Mouse (Mus musculus): ENCODE results near the gene Dixdc1. TPM values are rescaled to one million over a fixed set of nuclear protein-coding genes. Genes with fewer than 3 reads are reported as not detected.

The Dixdc1 gene
- 54.3 and 59.9 TPM in 2 replicates for total RNA-seq (2014; rRNA removed)
- polyA plus RNA-seq (2015; fragmentation: Nextera tagmentation; extraction: Ambion mirVana), result 17.1 and 26.8 TPM in 2 replicates

- Histone ChIP-seq H3K4me2 (ENCODE audit: low read depth) (peak within 1 kb of the TSS; percentile 61), H3K36me3 (ENCODE audit: insufficient read depth) (no peaks in the 10 kb centered on the region), H3K4me3 (ENCODE audit: low read depth, low read length) (peak within 1 kb of the TSS; percentile 36), H3K27me3 (ENCODE audit: insufficient read depth, low read length) (no peaks in the 10 kb centered on the region), H3K9me3 (ENCODE audit: low read length) (no peaks in the 10 kb centered on the region), H3K27ac (ENCODE audit: low read depth, low read length) (0 out of 2 replicates have a peak within 1 kb of the TSS, but pooled peaks have one; percentile 4), H3K4me1 (ENCODE audit: insufficient read depth) (no peaks in the 10 kb centered on the region; the same call in 1 of the 2 replicates), H3K9ac (peak within 1 kb of the TSS; percentile 40)
- ATAC-seq (peak; percentile 96), DNase-seq (peak; percentile 86)
- TF ChIP-seq CTCF (IDR thresholded peaks at IDR 0.05; ENCODE audit: low read depth), result no peak
- whole genome bisulfite sequencing, result 14% methylated on average over 36 of the region's 36 CpGs
These were observed at the start of gene Dixdc1 for GRCm38 (mm10) chr9:50738914-50739870. Gene Dixdc1, minus strand, starts transcription at chr9:50739517.

GRCm38 (mm10) chr9:50782155-50782554, 42.8 kb upstream of the Dixdc1 start:
- no peak for DNase-seq
- no peak overlapping the region for H3K4me3 ChIP-seq (ENCODE audit: low read depth, low read length)
- 67% methylated on average over 2 of the region's 2 CpGs for WGBS

GRCm38 (mm10) chr9:50776162-50776760, 36.9 kb upstream of the Dixdc1 start:
- ATAC-seq (no peak), DNase-seq (no peak)
- Histone ChIP-seq H3K4me2 (ENCODE audit: low read depth) (peak overlapping the region; percentile 75), H3K4me3 (ENCODE audit: low read depth, low read length) (peak overlapping the region; percentile 88), H3K27me3 (ENCODE audit: insufficient read depth, low read length) (no peaks in the 10 kb centered on the region), H3K4me1 (ENCODE audit: insufficient read depth) (0 out of 2 replicates have a peak, but pooled peaks cover 3% of the 10 kb centered on the region), H3K27ac (ENCODE audit: low read depth, low read length) (peak overlapping the region; percentile 91), H3K9ac (peak overlapping the region; percentile 95), H3K9me3 (ENCODE audit: low read length) (no peaks in the 10 kb centered on the region), H3K36me3 (ENCODE audit: insufficient read depth) (peaks cover 32% of the 10 kb centered on the region)
- WGBS, result 62% methylated on average over 11 of the region's 11 CpGs
- TF ChIP-seq CTCF (IDR thresholded peaks at IDR 0.05; ENCODE audit: low read depth), result no peak

More at GRCm38 (mm10) chr9:50782155-50782554, 42.8 kb upstream of the Dixdc1 start:
- ATAC-seq, result no peak
- Histone ChIP-seq H3K9ac (no peak overlapping the region), H3K4me1 (ENCODE audit: insufficient read depth) (no peaks in the 10 kb centered on the region), H3K4me2 (ENCODE audit: low read depth) (no peak overlapping the region), H3K36me3 (ENCODE audit: insufficient read depth) (peaks cover 65% of the 10 kb centered on the region), H3K27ac (ENCODE audit: low read depth, low read length) (no peak overlapping the region), H3K27me3 (ENCODE audit: insufficient read depth, low read length) (no peaks in the 10 kb centered on the region), H3K9me3 (ENCODE audit: low read length) (no peaks in the 10 kb centered on the region)
- peak; percentile 61 for TF ChIP-seq CTCF (IDR thresholded peaks at IDR 0.05; ENCODE audit: low read depth)

GRCm38 (mm10) chr9:50775662-50776126, 36.4 kb upstream of the Dixdc1 start:
- H3K9me3 ChIP-seq (ENCODE audit: low read length), result no peaks in the 10 kb centered on the region
- DNase-seq, result peak; percentile 67
- H3K4me3 ChIP-seq (ENCODE audit: low read depth, low read length), result peak overlapping the region; percentile 88
- ATAC-seq, result peak; percentile 79
- H3K4me2 ChIP-seq (ENCODE audit: low read depth), result peak overlapping the region; percentile 75
- H3K4me1 ChIP-seq (ENCODE audit: insufficient read depth), result 0 out of 2 replicates have a peak, but pooled peaks cover 3% of the 10 kb centered on the region
- peak overlapping the region; percentile 91 for H3K27ac ChIP-seq (ENCODE audit: low read depth, low read length)
- H3K9ac ChIP-seq, result peak overlapping the region; percentile 95
- WGBS, result 2% methylated on average over 30 of the region's 30 CpGs
- H3K27me3 ChIP-seq (ENCODE audit: insufficient read depth, low read length), result no peaks in the 10 kb centered on the region
- TF ChIP-seq CTCF (IDR thresholded peaks at IDR 0.05; ENCODE audit: low read depth), result no peak
- H3K36me3 ChIP-seq (ENCODE audit: insufficient read depth), result peaks cover 26% of the 10 kb centered on the region

- ATAC-seq, result peak; percentile 82
- 0 out of 2 replicates have a peak, but pooled peaks cover 3% of the 10 kb centered on the region for H3K4me1 ChIP-seq (ENCODE audit: insufficient read depth)
- H3K4me3 ChIP-seq (ENCODE audit: low read depth, low read length), result peak within 1 kb of the TSS; percentile 88
- peak; percentile 91 for DNase-seq
- TF ChIP-seq CTCF (IDR thresholded peaks at IDR 0.05; ENCODE audit: low read depth), result peak; percentile 22; the same call in 1 of the 2 replicates
- H3K36me3 ChIP-seq (ENCODE audit: insufficient read depth), result peaks cover 20% of the 10 kb centered on the region
- H3K27ac ChIP-seq (ENCODE audit: low read depth, low read length), result peak within 1 kb of the TSS; percentile 91
- no peaks in the 10 kb centered on the region for H3K27me3 ChIP-seq (ENCODE audit: insufficient read depth, low read length)
- H3K4me2 ChIP-seq (ENCODE audit: low read depth), result peak within 1 kb of the TSS; percentile 75
- WGBS, result under 1% methylated on average over 50 of the region's 51 CpGs
- peak within 1 kb of the TSS; percentile 95 for H3K9ac ChIP-seq
- no peaks in the 10 kb centered on the region for H3K9me3 ChIP-seq (ENCODE audit: low read length)
These were observed 35.8 kb upstream of the Dixdc1 start, which contains the start of the genes Alg9 and 1110032A03Rik for GRCm38 (mm10) chr9:50774991-50775612. Gene Alg9, plus strand, starts transcription at chr9:50775019. Gene 1110032A03Rik, minus strand, starts transcription at chr9:50775520.

- Histone ChIP-seq H3K4me3 (ENCODE audit: low read depth, low read length) (peak overlapping the region; percentile 88; the same call in 1 of the 2 replicates), H3K4me2 (ENCODE audit: low read depth) (peak overlapping the region; percentile 75), H3K4me1 (ENCODE audit: insufficient read depth) (0 out of 2 replicates have a peak, but pooled peaks cover 3% of the 10 kb centered on the region), H3K9ac (0 out of 2 replicates have a peak overlapping the region, but pooled peaks have one; percentile 95), H3K36me3 (ENCODE audit: insufficient read depth) (peaks cover 12% of the 10 kb centered on the region), H3K27ac (ENCODE audit: low read depth, low read length) (0 out of 2 replicates have a peak overlapping the region, but pooled peaks have one; percentile 91), H3K27me3 (ENCODE audit: insufficient read depth, low read length) (no peaks in the 10 kb centered on the region), H3K9me3 (ENCODE audit: low read length) (no peaks in the 10 kb centered on the region)
- DNase-seq (no peak), ATAC-seq (no peak)
- WGBS, result 74% methylated on average over 4 of the region's 4 CpGs
- TF ChIP-seq CTCF (IDR thresholded peaks at IDR 0.05; ENCODE audit: low read depth), result no peak
These were observed 34.7 kb upstream of the Dixdc1 start for GRCm38 (mm10) chr9:50774026-50774462.
